Mouse (Mus musculus) thymus, adult 2 months (tissue): ENCODE data around the gene Myo15. TPM values are rescaled to one million over a fixed set of nuclear protein-coding genes. Genes with fewer than 3 reads are reported as not detected.

Experiments
- polyA plus RNA-seq: library from polyadenylated mRNA; depleted of rRNA; stranded (reverse); fragments of >200 nt; gene quantifications from 2 replicates; pipeline ENCODE4 v1.2.3, GENCODE M21; 2012; rRNA removed

Myo15 gene
- polyA plus RNA-seq, 1 experiment, result 0.20 TPM

Other genes starting within 250 kb of the Myo15 start
- 466 and 519 TPM in 2 replicates for gene Srebf1, start 246.8 kb upstream of the Myo15 start, polyA plus RNA-seq
- 85.1 and 99.5 TPM in 2 replicates for gene Tom1l2, start 116.4 kb upstream of the Myo15 start, polyA plus RNA-seq
- 2.8 and 5.2 TPM in 2 replicates for gene Drc3, start 116.0 kb upstream of the Myo15 start, polyA plus RNA-seq
- 20.3 and 24.4 TPM in 2 replicates for gene Gid4, start 52.2 kb upstream of the Myo15 start, polyA plus RNA-seq
- 42.9 and 46.9 TPM in 2 replicates for gene Atpaf2, start 50.9 kb upstream of the Myo15 start, polyA plus RNA-seq
- gene Drg2, start 14.7 kb upstream of the Myo15 start, polyA plus RNA-seq, result 59.9 and 60.7 TPM in 2 replicates
- 29.0 and 37.4 TPM in 2 replicates for gene Alkbh5, start 67.0 kb downstream of the Myo15 start, polyA plus RNA-seq
- gene Llgl1, start 230.4 kb downstream of the Myo15 start, polyA plus RNA-seq, result 143 and 154 TPM in 2 replicates